Mouse (Mus musculus): Measurements from ENCODE around the gene Snapin. TPM values are rescaled to one million over a fixed set of nuclear protein-coding genes. Genes with fewer than 3 reads are reported as not detected.

Gene Snapin
- total RNA-seq (2023), result 31.8 and 36.7 TPM in 2 replicates

GRCm38 (mm10) chr3:90490696-90491256, at the start of gene Snapin:
Gene Snapin (minus strand): TSS chr3:90491033.

GRCm38 (mm10) chr3:90537141-90537904, 46.5 kb upstream of the Snapin start, which contains the start of gene S100a16:
Gene S100a16 (plus strand): TSS chr3:90537254.

GRCm38 (mm10) chr3:90526580-90526979, 35.7 kb upstream of the Snapin start, which contains the start of gene S100a14:
Gene S100a14 (plus strand): TSS chr3:90526856.

GRCm38 (mm10) chr3:90513796-90514590, 23.2 kb upstream of the Snapin start, which contains the start of the genes S100a1 and S100a13:
Gene S100a1 (minus strand): TSS chr3:90514392.
Gene S100a13 (plus strand): TSS chr3:90514435.

GRCm38 (mm10) chr3:90508950-90509746, 18.3 kb upstream of the Snapin start, which contains the start of gene Chtop:
Gene Chtop (minus strand): TSS chr3:90509498.

GRCm38 (mm10) chr3:90475831-90476611, 14.8 kb downstream of the Snapin start, which contains the start of gene Ilf2:
Gene Ilf2 (plus strand): TSS chr3:90476126.

GRCm38 (mm10) chr3:90465686-90466310, 25.0 kb downstream of the Snapin start, which contains the start of gene Npr1:
Gene Npr1 (minus strand): TSS chr3:90465866.

Other genes starting within 250 kb of the Snapin start
- gene Creb3l4, start 247.5 kb downstream of the Snapin start, total RNA-seq (2023), result not detected in 2 replicates
- gene Slc39a1, start 242.9 kb downstream of the Snapin start, total RNA-seq (2023), result 17.6 and 21.6 TPM in 2 replicates
- gene Crtc2, start 236.9 kb downstream of the Snapin start, total RNA-seq (2023), result 62.3 and 94.5 TPM in 2 replicates
- 55.9 and 71.7 TPM in 2 replicates for gene Dennd4b, start 225.8 kb downstream of the Snapin start, total RNA-seq (2023)
- 67.4 and 68.3 TPM in 2 replicates for gene Gatad2b, start 197.9 kb downstream of the Snapin start, total RNA-seq (2023)
- gene Slc27a3, start 101.1 kb downstream of the Snapin start, total RNA-seq (2023), result 0.50 and 0.76 TPM in 2 replicates
- gene Ints3, start 57.4 kb downstream of the Snapin start, total RNA-seq (2023), result 40.4 and 44.8 TPM in 2 replicates
- 0.69 TPM in 1 of 2 replicates, not detected in the other for gene Npr1, start 25.2 kb downstream of the Snapin start, total RNA-seq (2023)
- gene Ilf2, start 14.9 kb downstream of the Snapin start, total RNA-seq (2023), result 56.3 and 69.0 TPM in 2 replicates
- 84.3 and 109 TPM in 2 replicates for gene Chtop, start 18.5 kb upstream of the Snapin start, total RNA-seq (2023)
- 15.8 and 19.3 TPM in 2 replicates for gene S100a1, start 23.4 kb upstream of the Snapin start, total RNA-seq (2023)
- gene S100a13, start 23.4 kb upstream of the Snapin start, total RNA-seq (2023), result 35.7 and 46.4 TPM in 2 replicates
- gene S100a14, start 35.8 kb upstream of the Snapin start, total RNA-seq (2023), result not detected in 2 replicates
- gene S100a16, start 46.2 kb upstream of the Snapin start, total RNA-seq (2023), result not detected in 2 replicates
- 7.2 and 9.0 TPM in 2 replicates for gene S100a3, start 69.5 kb upstream of the Snapin start, total RNA-seq (2023)
- 4.0 TPM in 1 of 2 replicates, not detected in the other for gene S100a2, start 99.2 kb upstream of the Snapin start, total RNA-seq (2023)
- gene Gm42674, start 110.9 kb upstream of the Snapin start, total RNA-seq (2023), result not detected in 2 replicates
- 255 and 265 TPM in 2 replicates for gene S100a4, start 112.7 kb upstream of the Snapin start, total RNA-seq (2023)
- gene S100a5, start 117.5 kb upstream of the Snapin start, total RNA-seq (2023), result 1.8 TPM in 1 of 2 replicates, not detected in the other
- gene S100a6, start 121.8 kb upstream of the Snapin start, total RNA-seq (2023), result 1,586 and 1,659 TPM in 2 replicates
- 1.6 and 1.7 TPM in 2 replicates for gene S100a7a, start 163.0 kb upstream of the Snapin start, total RNA-seq (2023)
- 28,077 and 51,899 TPM in 2 replicates for gene S100a8, start 177.9 kb upstream of the Snapin start, total RNA-seq (2023)
- 41,670 and 63,036 TPM in 2 replicates for gene S100a9, start 204.7 kb upstream of the Snapin start, total RNA-seq (2023)
- gene Pglyrp4, start 235.9 kb upstream of the Snapin start, total RNA-seq (2023), result 1.2 and 1.7 TPM in 2 replicates